20 mouse cellular contexts compared by ENCODE assay signal in genomic region chr17:84860835-84861234, GRCm38 (mm10).
"Had no signal": no experiment of that assay in that cellular context is flagged by ENCODE, and none has a peak within 500 bp of the region (broad histone marks: within the 10 kb centered on the region; RNA-seq: fewer than 3 reads in every experiment).

No protein-coding gene starts in this region.

- H3K4me2 ChIP-seq: liver, embryonic 15.5 days; lung, embryonic 15.5 days; midbrain, embryonic 15.5 days had no signal

- H3K4me3 ChIP-seq: layer of hippocampus, adult 2 months; liver, embryonic 15.5 days; lung, embryonic 15.5 days; midbrain, embryonic 10.5 days; midbrain, embryonic 15.5 days; myocyte had no signal

- H3K4me1 ChIP-seq: lung, embryonic 15.5 days; midbrain, embryonic 15.5 days had no signal

- H3K36me3 ChIP-seq: liver, embryonic 15.5 days; lung, embryonic 15.5 days; midbrain, embryonic 10.5 days; midbrain, embryonic 15.5 days had no signal

- ATAC-seq: intestine, postnatal 0 days; midbrain, embryonic 15.5 days had no signal

- DNase-seq: kidney, adult 2 months; kidney, postnatal 25 days; layer of hippocampus, adult 9-11 months; lung, adult 18-20 months; lung, postnatal 10 days; lung, postnatal 36 days; right cerebral cortex, adult 18-20 months; right cerebral cortex, postnatal 14 days; right cerebral cortex, postnatal 4 days; spleen, adult 18-20 months; thymus, postnatal 25 days had no signal

- H3K27ac ChIP-seq: kidney, postnatal 0 days; layer of hippocampus, adult 2 months; liver, embryonic 15.5 days; lung, embryonic 15.5 days; midbrain, embryonic 15.5 days had no signal

- H3K27me3 ChIP-seq: liver, embryonic 15.5 days; lung, embryonic 15.5 days; megakaryocyte, embryonic 14.5 days; midbrain, embryonic 15.5 days had no signal

- H3K9me3 ChIP-seq: liver, embryonic 15.5 days; lung, embryonic 15.5 days; megakaryocyte, embryonic 14.5 days; midbrain, embryonic 10.5 days; midbrain, embryonic 15.5 days had no signal

- H3K9ac ChIP-seq: liver, embryonic 15.5 days; lung, embryonic 15.5 days; midbrain, embryonic 15.5 days had no signal
